Mouse (Mus musculus): ENCODE measurements around the gene Gpkow.

DNA sequence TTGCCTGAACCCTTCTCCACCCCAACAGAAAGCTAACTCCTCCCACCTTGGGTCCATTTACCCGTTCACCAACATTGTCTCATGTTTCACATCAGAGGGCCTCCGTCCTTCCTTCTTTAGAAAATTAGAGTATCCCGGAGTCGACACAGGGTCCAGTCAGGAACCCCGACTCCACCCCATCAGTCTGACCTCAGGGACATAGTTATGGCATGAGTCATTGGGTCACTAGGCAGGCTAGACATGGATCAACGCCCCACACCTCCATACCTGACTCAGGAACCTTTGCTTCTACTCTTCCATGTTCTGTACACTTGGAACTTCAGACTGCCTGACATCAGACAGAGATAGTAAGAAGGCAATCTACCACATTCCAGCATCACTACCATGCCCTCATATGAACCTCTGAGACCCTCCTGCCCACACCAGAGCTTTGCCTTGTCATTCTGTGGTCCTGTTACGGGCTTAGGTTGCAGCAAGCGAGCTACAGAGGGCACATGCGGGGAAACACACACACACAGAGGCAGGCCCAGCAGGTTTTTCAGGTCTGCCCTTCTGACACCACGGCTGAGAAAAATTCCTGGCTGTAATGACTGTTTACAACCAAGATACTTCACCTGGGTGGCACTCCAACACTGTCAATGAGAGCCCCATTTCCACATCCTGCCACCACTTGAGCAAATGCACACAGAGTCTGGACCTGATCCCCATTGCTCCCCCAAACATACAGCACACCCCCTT lies 43.3 kb downstream of the Gpkow start:
- TF ChIP-seq TCF12 (IDR thresholded peaks at IDR 0.05; ENCODE audit: insufficient read depth, poor library complexity, severe bottlenecking) = no peak
- TF ChIP-seq POLR2A (IDR thresholded peaks at IDR 0.05; ENCODE audit: insufficient read length, low read depth) = no peak
- no peak for TF ChIP-seq POLR2AphosphoS2 (IDR thresholded peaks at IDR 0.05; ENCODE audit: insufficient read length, low read depth)
- no peak for TF ChIP-seq MAX (IDR thresholded peaks at IDR 0.05; ENCODE audit: low read depth)
- no peak for TF ChIP-seq MYOD1 (IDR thresholded peaks at IDR 0.05; ENCODE audit: control insufficient read depth in 1 of 3, insufficient read length in 2 of 3, low read depth in 2 of 3)
- no peak for TF ChIP-seq USF1 (IDR thresholded peaks at IDR 0.05; ENCODE audit: low read depth)
- TF ChIP-seq MYOG (IDR thresholded peaks at IDR 0.05; ENCODE audit: control insufficient read depth in 1 of 3, insufficient read depth in 1 of 3, insufficient read length in 2 of 3, low read depth in 2 of 3) = no peak
- no peak for TF ChIP-seq REST (IDR thresholded peaks at IDR 0.05; ENCODE audit: insufficient read depth, insufficient read length)
- TF ChIP-seq TCF3 (IDR thresholded peaks at IDR 0.05; ENCODE audit: insufficient read length, low read depth) = no peak
